Mouse (Mus musculus): ENCODE results near the gene CT030661.1.
"Not testable (repeated sequence)": the region's sequence is repeated elsewhere in the genome, so short reads cannot be mapped to it uniquely, and the experiment has no call there.

Gene CT030661.1

DNA sequence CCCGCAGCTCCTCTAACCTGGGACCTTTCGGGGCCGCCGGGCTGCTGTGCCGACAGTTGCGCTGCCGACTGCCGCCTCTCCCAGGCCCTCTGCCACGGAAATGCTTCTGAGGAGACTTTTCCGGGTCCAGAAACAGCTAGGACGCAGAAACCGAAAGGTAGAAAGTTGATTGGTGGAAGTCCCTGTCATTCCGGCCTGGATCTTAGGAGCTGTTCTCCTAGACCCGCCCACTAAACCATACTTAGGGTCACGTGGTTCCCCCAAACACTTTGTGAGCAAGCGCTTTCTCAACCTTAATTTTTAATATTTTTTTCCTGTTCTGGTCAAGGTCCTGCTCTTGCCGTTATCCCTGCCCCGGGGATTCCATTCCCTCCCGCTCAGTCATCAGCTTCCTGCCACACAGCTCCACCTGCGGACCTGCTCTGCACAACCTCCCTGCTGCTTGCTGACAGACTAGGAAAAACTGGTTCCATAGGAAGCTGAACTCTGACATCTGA, at the start of gene CT030661.1:
Gene CT030661.1, minus strand, starts transcription at position 108 of the 497 bp plus-strand sequence.
- peak; percentile 95 to 98 for DNase-seq (ENCODE audit: low spot score in 2 of 2)

DNA sequence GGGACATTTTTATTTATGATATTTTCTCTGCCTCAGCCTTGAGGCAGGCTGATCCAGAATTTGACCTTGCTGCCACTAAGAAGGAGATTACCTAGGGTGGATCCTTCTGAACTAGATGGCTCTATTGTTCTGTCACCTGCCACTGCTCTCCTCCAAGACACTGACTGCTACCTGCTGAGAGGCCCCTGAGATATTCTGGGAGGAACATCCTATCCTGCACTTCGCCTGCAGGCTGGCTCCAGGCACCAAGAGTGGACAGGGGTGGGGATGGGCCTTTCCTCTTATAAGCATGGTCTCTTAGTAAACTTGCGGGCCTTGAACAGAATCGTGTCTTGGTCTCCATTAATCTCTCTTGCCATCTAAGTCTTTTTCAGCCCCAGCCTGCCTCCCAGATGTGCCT, 49.3 kb upstream of the CT030661.1 start:
- DNase-seq (ENCODE audit: low spot score in 2 of 2), result no peak

DNA sequence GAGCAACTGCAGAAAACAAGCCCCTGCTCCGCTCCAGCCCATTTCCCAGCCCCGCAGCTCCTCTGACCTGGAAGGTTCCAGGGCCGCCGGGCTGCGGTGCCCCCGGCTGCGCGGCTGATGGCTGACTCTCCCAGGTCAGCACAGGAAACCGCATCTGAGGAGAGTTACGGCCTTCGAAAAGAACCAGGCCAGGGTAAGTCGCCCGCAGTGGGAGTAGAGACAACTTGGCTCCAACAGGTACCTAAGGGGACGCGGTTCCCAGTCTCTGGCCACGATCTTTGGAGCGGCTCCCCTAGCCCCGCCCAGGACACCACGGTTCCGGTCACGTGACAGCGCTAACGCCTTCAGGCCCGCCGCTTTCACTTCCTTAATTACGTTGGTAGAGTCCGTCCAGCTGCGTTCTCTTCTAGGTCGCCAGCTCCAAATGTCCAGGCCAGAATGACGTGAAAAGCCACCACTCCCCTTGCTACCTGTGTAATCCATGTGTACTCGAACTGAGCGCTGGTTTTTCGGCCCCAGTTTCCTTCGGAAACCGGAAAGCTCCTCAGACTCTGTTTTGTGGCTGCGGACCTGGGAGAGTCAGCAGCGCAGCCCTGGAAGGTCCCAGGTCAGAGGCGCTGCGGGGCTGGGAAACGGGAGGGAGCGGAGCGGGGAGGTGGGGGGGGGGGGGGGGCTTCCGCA, 46.6 kb upstream of the CT030661.1 start, which contains the start of the genes Zfp944 and Zfp758:
Gene Zfp944, minus strand, starts transcription at position 300 of the 681 bp plus-strand sequence.
Gene Zfp758, plus strand, starts transcription at position 353 of the 681 bp plus-strand sequence.
- DNase-seq (ENCODE audit: low spot score in 2 of 2), result peak; percentile 37 to 43

DNA sequence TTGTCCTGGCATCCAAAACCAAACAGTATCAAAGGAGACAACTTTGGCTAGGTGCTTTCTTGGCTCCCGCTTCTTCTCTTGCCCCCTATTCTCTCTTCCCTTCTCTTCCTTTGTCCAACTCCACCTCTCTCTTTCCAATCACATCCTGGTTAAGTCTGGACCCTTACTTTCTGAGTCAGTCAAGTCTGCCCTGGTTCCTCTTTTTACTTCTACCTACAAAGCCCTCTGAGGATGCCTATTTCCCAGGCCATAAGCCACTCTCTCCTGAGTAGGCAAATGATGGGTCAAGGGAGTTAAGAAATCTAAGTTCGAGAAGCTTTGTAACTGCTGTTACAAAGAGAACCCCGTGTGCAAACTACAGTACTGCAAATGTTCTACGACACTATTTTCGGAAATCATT, 45.9 kb upstream of the CT030661.1 start:
- DNase-seq (ENCODE audit: low spot score in 2 of 2), result no peak

DNA sequence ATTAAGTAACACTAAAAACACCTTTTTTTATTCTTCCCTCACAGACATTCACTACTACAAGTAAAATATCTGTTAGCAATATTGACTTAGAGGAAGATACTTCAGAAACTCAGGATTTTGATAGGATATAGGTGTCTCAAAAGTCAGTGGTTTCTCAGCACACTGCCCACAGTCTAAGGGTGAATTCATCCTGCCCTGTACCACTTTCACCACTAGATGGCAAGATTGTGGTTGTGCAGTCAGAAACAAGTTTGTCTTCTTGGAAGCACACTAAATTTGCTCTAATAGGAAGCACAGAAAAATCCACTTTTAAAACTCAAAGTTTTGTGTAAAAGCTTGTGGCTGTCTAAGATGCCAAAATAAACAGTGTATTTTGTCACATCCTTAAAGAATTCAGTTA, 38.2 kb upstream of the CT030661.1 start:
- peak; percentile 31 to 50 for DNase-seq (ENCODE audit: low spot score in 2 of 2)

DNA sequence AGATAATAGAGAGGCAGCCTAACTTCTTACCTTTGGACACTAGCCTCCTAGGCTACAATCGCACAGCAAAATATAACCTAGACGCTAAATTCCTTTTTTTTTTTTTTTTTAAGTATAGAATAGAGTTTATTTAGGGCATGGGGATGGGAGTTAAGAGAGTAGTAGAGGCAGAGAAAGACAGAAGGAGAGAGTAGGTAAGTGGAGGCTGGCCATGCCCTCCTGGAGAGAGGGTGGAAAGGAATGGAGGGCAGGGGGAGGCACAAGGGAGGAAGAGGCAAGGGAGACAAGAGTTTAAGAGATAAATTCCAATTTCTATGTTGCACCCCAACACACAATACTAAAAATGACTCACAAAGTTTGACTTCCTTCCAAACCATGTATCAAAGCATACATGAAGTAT, 610 bp upstream of the CT030661.1 start:
- not testable (repeated sequence) for DNase-seq (ENCODE audit: low spot score in 2 of 2)

DNA sequence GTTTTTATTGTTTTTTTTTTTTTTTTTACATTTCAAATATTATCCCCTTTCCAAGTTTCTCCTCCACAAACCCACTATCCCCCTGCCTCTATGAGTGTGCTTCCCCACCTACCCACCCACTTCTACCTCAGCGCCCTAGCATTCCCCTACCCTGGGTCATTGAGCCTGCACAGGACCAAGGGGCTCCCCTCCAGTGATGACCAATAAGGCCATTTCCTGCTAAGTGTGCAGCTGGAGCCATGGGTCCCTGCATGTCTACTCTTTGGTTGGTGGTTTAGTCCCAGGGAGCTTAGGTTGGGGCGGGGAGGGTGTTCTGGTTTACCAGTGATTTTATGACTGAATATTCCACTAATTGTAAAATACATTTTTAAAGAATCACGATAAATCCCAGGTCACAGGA, 418 bp downstream of the CT030661.1 start:
- not testable (repeated sequence) for DNase-seq (ENCODE audit: low spot score in 2 of 2)

Data from right cerebral cortex, postnatal 10 days (tissue).